Mouse (Mus musculus) G1E (cell line): ENCODE results near the gene Tbc1d9b. TPM values are rescaled to one million over a fixed set of nuclear protein-coding genes. Genes with fewer than 3 reads are reported as not detected.

Experiments used
- ATAC-seq: 2 replicates; pipeline ENCODE4 v1.8.0; 2016; ENCODE audit warnings: mild to moderate bottlenecking; ENCODE audit not compliant: insufficient number of reproducible peaks, poor library complexity, low FRiP score, severe bottlenecking; ENCODE audit errors: extremely low read depth
- DNase-seq: peaks from one replicate; pipeline ENCODE4 v3.0.0; 2012; ENCODE audit warnings: low spot score
- H3K27me3 ChIP-seq: 2 replicates; pipeline ENCODE4 v1.6.1; 2012; ENCODE audit warnings: mild to moderate bottlenecking, low read length, inconsistent platforms; ENCODE audit not compliant: insufficient read depth
- H3K36me3 ChIP-seq: replicated peaks from 2 replicates; pipeline ENCODE3; 2012; ENCODE audit warnings: mild to moderate bottlenecking, inconsistent platforms
- H3K4me1 ChIP-seq: 2 replicates; pipeline ENCODE4 v1.6.1; 2012; ENCODE audit warnings: low read depth, low read length, inconsistent platforms, mixed read lengths; ENCODE audit not compliant: insufficient read depth
- H3K4me3 ChIP-seq: 2 replicates; pipeline ENCODE4 v1.5.1; 2012; ENCODE audit warnings: low read depth, mild to moderate bottlenecking, inconsistent platforms, low read length, moderate library complexity, mixed read lengths
- H3K9me3 ChIP-seq: replicated peaks from 2 replicates; pipeline ENCODE4 v1.6.1; 2012; ENCODE audit warnings: inconsistent platforms
- CTCF ChIP-seq: IDR thresholded peaks from 2 replicates; pipeline ENCODE4 v1.5.1; 2012; ENCODE audit warnings: low read depth, low read length, inconsistent platforms, mixed read lengths
- GATA1 ChIP-seq: IDR thresholded peaks from 2 replicates; pipeline ENCODE4 v1.6.1; 2012; ENCODE audit warnings: borderline replicate concordance, low read length, inconsistent platforms, mixed read lengths
- GATA2 ChIP-seq: IDR thresholded peaks from 2 replicates; pipeline ENCODE4 v1.6.1; 2012; ENCODE audit warnings: low read depth, low read length, inconsistent platforms, borderline replicate concordance
- POLR2AphosphoS5 ChIP-seq: IDR thresholded peaks from 2 replicates; pipeline ENCODE4 v1.6.1; 2012; ENCODE audit warnings: low read depth, low read length, inconsistent platforms; ENCODE audit not compliant: insufficient replicate concordance
- TAL1 ChIP-seq: conservative IDR thresholded peaks from 2 replicates; pipeline ENCODE4 v1.6.1; 2012; ENCODE audit warnings: low read depth, low read length, inconsistent platforms, mixed read lengths
- polyA plus RNA-seq: library from polyadenylated mRNA; stranded (reverse); fragments of >175 nt; gene quantifications from 2 replicates; pipeline ENCODE4 v1.2.3, GENCODE M21; 2012
- total RNA-seq, 2 experiments: library from RNA; stranded (forward) in 1 of 2; stranded (reverse) in 1 of 2; fragments of 200-1000 nt in 1 of 2; fragments of >200 nt in 1 of 2; fragmentation: Nextera tagmentation in 1 of 2; gene quantifications; 2 replicates each; pipeline ENCODE4 v1.2.3; 2014 to 2017

Gene Tbc1d9b
- total RNA-seq (2014; fragmentation: Nextera tagmentation) (84.8 and 113 TPM in 2 replicates), total RNA-seq (2017) (83.1 and 97.7 TPM in 2 replicates), polyA plus RNA-seq (84.5 and 137 TPM in 2 replicates)

- H3K36me3 ChIP-seq, result peaks cover 29% of the 10 kb centered on the region
- H3K9me3 ChIP-seq, result no peaks in the 10 kb centered on the region
- peaks cover 76% of the 10 kb centered on the region for H3K4me1 ChIP-seq
- H3K27me3 ChIP-seq, result no peaks in the 10 kb centered on the region
- peak within 1 kb of the TSS; percentile 98 for H3K4me3 ChIP-seq
- DNase-seq (peak; percentile 86), ATAC-seq (peak; percentile 62)
- TF ChIP-seq CTCF (peak; percentile 84), TAL1 (no peak)
Measured at GRCm38 (mm10) chr11:50130811-50131766, at the start of gene Tbc1d9b. Tbc1d9b (plus strand) TSS chr11:50131396.

GRCm38 (mm10) chr11:50086211-50086610 is 45.0 kb upstream of the Tbc1d9b start:
- ATAC-seq (no peak), DNase-seq (no peak)
- Histone ChIP-seq H3K27me3 (no peaks in the 10 kb centered on the region), H3K36me3 (peaks cover 74% of the 10 kb centered on the region), H3K4me3 (no peak overlapping the region), H3K4me1 (peaks cover 14% of the 10 kb centered on the region), H3K9me3 (no peaks in the 10 kb centered on the region)
- TF ChIP-seq TAL1 (no peak), GATA1 (no peak), CTCF (no peak), GATA2 (no peak), POLR2AphosphoS5 (no peak)

GRCm38 (mm10) chr11:50089840-50090239 is 41.4 kb upstream of the Tbc1d9b start:
- Histone ChIP-seq H3K27me3 (no peaks in the 10 kb centered on the region), H3K4me1 (peaks cover 14% of the 10 kb centered on the region), H3K36me3 (peaks cover 92% of the 10 kb centered on the region), H3K9me3 (no peaks in the 10 kb centered on the region), H3K4me3 (no peak overlapping the region)
- DNase-seq (no peak), ATAC-seq (no peak)
- TF ChIP-seq TAL1 (no peak), POLR2AphosphoS5 (no peak), CTCF (no peak), GATA2 (no peak), GATA1 (no peak)

GRCm38 (mm10) chr11:50090982-50091675 is 40.1 kb upstream of the Tbc1d9b start:
- TF ChIP-seq POLR2AphosphoS5 (no peak), GATA2 (no peak), GATA1 (no peak), TAL1 (no peak), CTCF (no peak)
- Histone ChIP-seq H3K27me3 (no peaks in the 10 kb centered on the region), H3K9me3 (no peaks in the 10 kb centered on the region), H3K36me3 (peaks cover 93% of the 10 kb centered on the region), H3K4me3 (no peak overlapping the region), H3K4me1 (peaks cover 14% of the 10 kb centered on the region)
- ATAC-seq (no peak), DNase-seq (no peak)

- no peak for DNase-seq
- H3K4me1 ChIP-seq, result peaks cover 14% of the 10 kb centered on the region
- no peaks in the 10 kb centered on the region for H3K27me3 ChIP-seq
- no peak for ATAC-seq
- TF ChIP-seq TAL1, result no peak
- no peak for TF ChIP-seq POLR2AphosphoS5
- TF ChIP-seq GATA2, result no peak
- no peak for TF ChIP-seq GATA1
- no peak for TF ChIP-seq CTCF
- no peaks in the 10 kb centered on the region for H3K9me3 ChIP-seq
- no peak overlapping the region for H3K4me3 ChIP-seq
- H3K36me3 ChIP-seq, result peaks cover 93% of the 10 kb centered on the region
Measured at GRCm38 (mm10) chr11:50091681-50092080, 39.5 kb upstream of the Tbc1d9b start.

- H3K4me1 ChIP-seq, result 0 out of 2 replicates have a peak, but pooled peaks cover 2% of the 10 kb centered on the region
- DNase-seq (no peak), ATAC-seq (no peak)
- H3K27me3 ChIP-seq, result no peaks in the 10 kb centered on the region
- peaks cover 92% of the 10 kb centered on the region for H3K36me3 ChIP-seq
- TF ChIP-seq GATA1 (no peak), TAL1 (no peak), GATA2 (no peak), CTCF (no peak), POLR2AphosphoS5 (no peak)
- no peak overlapping the region for H3K4me3 ChIP-seq
- H3K9me3 ChIP-seq, result no peaks in the 10 kb centered on the region
Measured at GRCm38 (mm10) chr11:50095661-50096060, 35.5 kb upstream of the Tbc1d9b start.
